Mouse (Mus musculus) embryonic fibroblast, embryonic 13.5 days (primary cell): ENCODE results near the gene Thnsl2.

Experiments
- CTCF ChIP-seq: IDR thresholded peaks from 2 replicates; pipeline ENCODE4 v1.5.1; 2011; ENCODE audit warnings: mild to moderate bottlenecking, control low read depth, low read length, moderate library complexity, borderline replicate concordance; ENCODE audit not compliant: insufficient read depth
- POLR2A ChIP-seq: IDR thresholded peaks from 2 replicates; pipeline ENCODE4 v1.6.1; 2011; ENCODE audit warnings: low read depth, mild to moderate bottlenecking, control low read depth, low read length, moderate library complexity

DNA sequence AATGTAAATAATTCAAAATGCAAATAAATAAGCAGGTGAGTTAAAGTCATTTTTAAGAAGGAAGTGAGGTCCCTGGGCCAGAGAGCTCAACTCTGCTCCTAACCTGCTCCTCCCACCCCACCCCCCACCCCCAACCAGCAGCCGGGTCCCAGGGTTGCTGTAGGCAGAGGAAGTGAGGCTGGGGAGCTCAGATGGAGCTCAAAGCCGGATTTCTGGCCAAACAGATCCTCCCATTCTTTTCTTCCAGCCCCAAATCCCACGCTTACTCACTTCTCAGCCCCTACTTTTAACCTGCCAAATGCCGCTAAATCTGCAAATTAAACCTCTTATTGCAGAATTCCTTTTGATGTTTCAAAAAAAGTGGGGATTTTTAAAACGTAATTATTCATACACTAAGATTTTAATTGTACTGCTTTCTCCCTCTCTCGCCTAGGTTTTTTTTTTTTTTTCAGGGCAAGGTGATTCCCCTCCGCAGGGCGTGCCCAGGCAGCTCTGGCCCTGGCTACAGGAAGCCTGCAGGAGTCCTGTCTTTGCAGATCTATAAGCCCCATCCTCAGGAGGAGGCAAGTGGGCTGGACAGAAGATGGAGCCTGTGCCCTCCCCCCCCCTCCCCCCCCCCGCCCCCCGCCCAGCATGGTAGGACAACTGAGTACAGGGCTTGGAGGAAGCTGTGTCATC, 24.5 kb downstream of the Thnsl2 start:
- TF ChIP-seq CTCF, result no peak
- no peak for TF ChIP-seq POLR2A
